Mouse (Mus musculus): ENCODE results near the gene Xrcc6. TPM values are rescaled to one million over a fixed set of nuclear protein-coding genes. Genes with fewer than 3 reads are reported as not detected.
A peak's percentile ranks its signal among the peaks of the same experiment; 100 is the strongest.

Gene Xrcc6
- polyA plus RNA-seq, 1 experiment from 2014 or later = 66.6 TPM

GRCm38 (mm10) chr15:81958906-81959305, 28.7 kb upstream of the Xrcc6 start:
- Histone ChIP-seq H3K4me2 (replicated peaks; ENCODE audit: low read depth, low read length) (no peak overlapping the region), H3K27me3 (ENCODE audit: control insufficient read depth, insufficient read depth, low read length) (no peaks in the 10 kb centered on the region), H3K9me3 (ENCODE audit: control insufficient read depth, low read length) (no peaks in the 10 kb centered on the region), H3K4me1 (replicated peaks; ENCODE audit: control insufficient read depth, insufficient read depth, low read length) (no peaks in the 10 kb centered on the region), H3K27ac (ENCODE audit: low read depth, low read length) (no peak overlapping the region), H3K9ac (ENCODE audit: low read depth, low read length) (no peak overlapping the region), H3K4me3 (ENCODE audit: low read depth, low read length) (no peak overlapping the region), H3K36me3 (ENCODE audit: control insufficient read depth, insufficient read depth, low read length) (no peaks in the 10 kb centered on the region)
- 92% methylated on average over 3 of the region's 3 CpGs for WGBS
- DNase-seq (ENCODE audit: low spot score) (no peak), ATAC-seq (ENCODE audit: low FRiP score) (no peak)

- Histone ChIP-seq H3K9me3 (ENCODE audit: control insufficient read depth, low read length) (no peaks in the 10 kb centered on the region), H3K4me3 (ENCODE audit: low read depth, low read length) (peak within 1 kb of the TSS; percentile 57), H3K9ac (ENCODE audit: low read depth, low read length) (peak within 1 kb of the TSS; percentile 78), H3K36me3 (ENCODE audit: control insufficient read depth, insufficient read depth, low read length) (no peaks in the 10 kb centered on the region), H3K27ac (ENCODE audit: low read depth, low read length) (peak within 1 kb of the TSS; percentile 67), H3K4me1 (replicated peaks; ENCODE audit: control insufficient read depth, insufficient read depth, low read length) (no peaks in the 10 kb centered on the region), H3K4me2 (replicated peaks; ENCODE audit: low read depth, low read length) (peak within 1 kb of the TSS; percentile 99), H3K27me3 (ENCODE audit: control insufficient read depth, insufficient read depth, low read length) (no peaks in the 10 kb centered on the region)
- ATAC-seq (ENCODE audit: low FRiP score) = peak; percentile 98
- DNase-seq (ENCODE audit: low spot score) = peak; percentile 100
- under 1% methylated on average over 69 of the region's 77 CpGs for WGBS
Observed at GRCm38 (mm10) chr15:81960171-81961077, 27.2 kb upstream of the Xrcc6 start, which contains the start of gene Pmm1. Pmm1 (minus strand) TSS chr15:81960930.

- no peak overlapping the region for H3K9ac ChIP-seq (ENCODE audit: low read depth, low read length)
- no peaks in the 10 kb centered on the region for H3K27me3 ChIP-seq (ENCODE audit: control insufficient read depth, insufficient read depth, low read length)
- no peaks in the 10 kb centered on the region for H3K4me1 ChIP-seq (replicated peaks; ENCODE audit: control insufficient read depth, insufficient read depth, low read length)
- peak overlapping the region; percentile 57 for H3K4me3 ChIP-seq (ENCODE audit: low read depth, low read length)
- WGBS = 8% methylated on average over 6 of the region's 8 CpGs
- no peaks in the 10 kb centered on the region for H3K9me3 ChIP-seq (ENCODE audit: control insufficient read depth, low read length)
- ATAC-seq (ENCODE audit: low FRiP score) (no peak), DNase-seq (ENCODE audit: low spot score) (no peak)
- H3K4me2 ChIP-seq (replicated peaks; ENCODE audit: low read depth, low read length) = peak overlapping the region; percentile 99
- no peak overlapping the region for H3K27ac ChIP-seq (ENCODE audit: low read depth, low read length)
- no peaks in the 10 kb centered on the region for H3K36me3 ChIP-seq (ENCODE audit: control insufficient read depth, insufficient read depth, low read length)
Observed at GRCm38 (mm10) chr15:81961078-81961451, 26.6 kb upstream of the Xrcc6 start.

GRCm38 (mm10) chr15:81964262-81964661, 23.4 kb upstream of the Xrcc6 start:
- H3K4me2 ChIP-seq (replicated peaks; ENCODE audit: low read depth, low read length) = no peak overlapping the region
- no peak overlapping the region for H3K4me3 ChIP-seq (ENCODE audit: low read depth, low read length)
- no peaks in the 10 kb centered on the region for H3K4me1 ChIP-seq (replicated peaks; ENCODE audit: control insufficient read depth, insufficient read depth, low read length)
- 74% methylated on average over 1 of the region's 1 CpGs for WGBS
- ATAC-seq (ENCODE audit: low FRiP score) (no peak), DNase-seq (ENCODE audit: low spot score) (no peak)
- no peak overlapping the region for H3K9ac ChIP-seq (ENCODE audit: low read depth, low read length)
- no peaks in the 10 kb centered on the region for H3K27me3 ChIP-seq (ENCODE audit: control insufficient read depth, insufficient read depth, low read length)
- no peaks in the 10 kb centered on the region for H3K36me3 ChIP-seq (ENCODE audit: control insufficient read depth, insufficient read depth, low read length)
- no peaks in the 10 kb centered on the region for H3K9me3 ChIP-seq (ENCODE audit: control insufficient read depth, low read length)
- no peak overlapping the region for H3K27ac ChIP-seq (ENCODE audit: low read depth, low read length)

- DNase-seq (ENCODE audit: low spot score) = no peak
- H3K36me3 ChIP-seq (ENCODE audit: control insufficient read depth, insufficient read depth, low read length) = no peaks in the 10 kb centered on the region
- 60% methylated on average over 4 of the region's 4 CpGs for WGBS
Observed at GRCm38 (mm10) chr15:81964980-81965545, 22.6 kb upstream of the Xrcc6 start.

GRCm38 (mm10) chr15:81966062-81966829, 21.4 kb upstream of the Xrcc6 start:
- WGBS = 79% methylated on average over 11 of the region's 14 CpGs
- no peaks in the 10 kb centered on the region for H3K36me3 ChIP-seq (ENCODE audit: control insufficient read depth, insufficient read depth, low read length)
- DNase-seq (ENCODE audit: low spot score) (no peak), ATAC-seq (ENCODE audit: low FRiP score) (no peak)
- H3K27me3 ChIP-seq (ENCODE audit: control insufficient read depth, insufficient read depth, low read length) = no peaks in the 10 kb centered on the region
- H3K4me3 ChIP-seq (ENCODE audit: low read depth, low read length) = no peak overlapping the region
- H3K4me1 ChIP-seq (replicated peaks; ENCODE audit: control insufficient read depth, insufficient read depth, low read length) = no peaks in the 10 kb centered on the region
- H3K4me2 ChIP-seq (replicated peaks; ENCODE audit: low read depth, low read length) = no peak overlapping the region
- no peak overlapping the region for H3K9ac ChIP-seq (ENCODE audit: low read depth, low read length)
- no peaks in the 10 kb centered on the region for H3K9me3 ChIP-seq (ENCODE audit: control insufficient read depth, low read length)
- no peak overlapping the region for H3K27ac ChIP-seq (ENCODE audit: low read depth, low read length)

More at GRCm38 (mm10) chr15:81964980-81965545, 22.6 kb upstream of the Xrcc6 start:
- H3K27ac ChIP-seq (ENCODE audit: low read depth, low read length) = no peak overlapping the region
- no peak overlapping the region for H3K9ac ChIP-seq (ENCODE audit: low read depth, low read length)
- H3K4me2 ChIP-seq (replicated peaks; ENCODE audit: low read depth, low read length) = no peak overlapping the region
- no peak overlapping the region for H3K4me3 ChIP-seq (ENCODE audit: low read depth, low read length)
- no peak for ATAC-seq (ENCODE audit: low FRiP score)
- no peaks in the 10 kb centered on the region for H3K27me3 ChIP-seq (ENCODE audit: control insufficient read depth, insufficient read depth, low read length)
- H3K4me1 ChIP-seq (replicated peaks; ENCODE audit: control insufficient read depth, insufficient read depth, low read length) = no peaks in the 10 kb centered on the region
- H3K9me3 ChIP-seq (ENCODE audit: control insufficient read depth, low read length) = no peaks in the 10 kb centered on the region

- 89% methylated on average over 5 of the region's 5 CpGs for WGBS
- H3K4me3 ChIP-seq (ENCODE audit: low read depth, low read length) = no peak overlapping the region
Observed at GRCm38 (mm10) chr15:81967821-81968220, 19.8 kb upstream of the Xrcc6 start.

GRCm38 (mm10) chr15:81968447-81968846, 19.2 kb upstream of the Xrcc6 start:
- 82% methylated on average over 2 of the region's 2 CpGs for WGBS
- no peaks in the 10 kb centered on the region for H3K27me3 ChIP-seq (ENCODE audit: control insufficient read depth, insufficient read depth, low read length)
- no peak for ATAC-seq (ENCODE audit: low FRiP score)
- H3K36me3 ChIP-seq (ENCODE audit: control insufficient read depth, insufficient read depth, low read length) = no peaks in the 10 kb centered on the region
- no peak overlapping the region for H3K9ac ChIP-seq (ENCODE audit: low read depth, low read length)
- no peaks in the 10 kb centered on the region for H3K9me3 ChIP-seq (ENCODE audit: control insufficient read depth, low read length)
- no peak overlapping the region for H3K27ac ChIP-seq (ENCODE audit: low read depth, low read length)
- H3K4me2 ChIP-seq (replicated peaks; ENCODE audit: low read depth, low read length) = no peak overlapping the region
- DNase-seq (ENCODE audit: low spot score) = no peak
- H3K4me3 ChIP-seq (ENCODE audit: low read depth, low read length) = no peak overlapping the region
- H3K4me1 ChIP-seq (replicated peaks; ENCODE audit: control insufficient read depth, insufficient read depth, low read length) = no peaks in the 10 kb centered on the region

More at GRCm38 (mm10) chr15:81967821-81968220, 19.8 kb upstream of the Xrcc6 start:
- Histone ChIP-seq H3K4me2 (replicated peaks; ENCODE audit: low read depth, low read length) (no peak overlapping the region), H3K27me3 (ENCODE audit: control insufficient read depth, insufficient read depth, low read length) (no peaks in the 10 kb centered on the region), H3K27ac (ENCODE audit: low read depth, low read length) (no peak overlapping the region), H3K9me3 (ENCODE audit: control insufficient read depth, low read length) (no peaks in the 10 kb centered on the region), H3K9ac (ENCODE audit: low read depth, low read length) (no peak overlapping the region), H3K4me1 (replicated peaks; ENCODE audit: control insufficient read depth, insufficient read depth, low read length) (no peaks in the 10 kb centered on the region), H3K36me3 (ENCODE audit: control insufficient read depth, insufficient read depth, low read length) (no peaks in the 10 kb centered on the region)
- ATAC-seq (ENCODE audit: low FRiP score) (no peak), DNase-seq (ENCODE audit: low spot score) (no peak)

Measured in hindbrain, embryonic 11.5 days (tissue).